Mouse (Mus musculus) intestine, embryonic 16.5 days (tissue): ENCODE measurements around the gene Sh3tc1. TPM values are rescaled to one million over a fixed set of nuclear protein-coding genes. Genes with fewer than 3 reads are reported as not detected.
A peak's percentile ranks its signal among the peaks of the same experiment; 100 is the strongest.

Source experiments
- ATAC-seq: fragments of 200-750 bp; cut with Nextera tagmentation; 2 replicates; pipeline ENCODE4 v1.8.0; 2017; ENCODE audit warnings: moderate TSS enrichment, moderate library complexity
- H3K27ac ChIP-seq: fragments of 300-500 bp; sonication (generic); 2 replicates; pipeline ENCODE4 v1.5.1; 2014; ENCODE audit warnings: mild to moderate bottlenecking, low read length
- H3K27me3 ChIP-seq: fragments of 300-500 bp; sonication (generic); replicated peaks from 2 replicates; pipeline ENCODE4 v1.6.1; 2014; ENCODE audit warnings: low read length, control low read depth, mixed read lengths; ENCODE audit not compliant: control insufficient read depth, insufficient read depth
- H3K36me3 ChIP-seq: fragments of 300-500 bp; sonication (generic); 2 replicates; pipeline ENCODE4 v1.6.1; 2014; ENCODE audit warnings: low read length, control low read depth; ENCODE audit not compliant: control insufficient read depth, insufficient read depth
- H3K4me1 ChIP-seq: fragments of 300-500 bp; sonication (generic); 2 replicates; pipeline ENCODE4 v1.6.1; 2014; ENCODE audit warnings: low read length, control low read depth, mixed read lengths; ENCODE audit not compliant: control insufficient read depth, insufficient read depth
- H3K4me2 ChIP-seq: fragments of 300-500 bp; sonication (generic); 2 replicates; pipeline ENCODE4 v1.6.1; 2014; ENCODE audit warnings: low read depth, low read length, control low read depth
- H3K4me3 ChIP-seq: fragments of 300-500 bp; sonication (generic); 2 replicates; pipeline ENCODE4 v1.5.1; 2014; ENCODE audit warnings: mild to moderate bottlenecking, low read length
- H3K9ac ChIP-seq: fragments of 300-500 bp; sonication (generic); 2 replicates; pipeline ENCODE4 v1.6.1; 2014; ENCODE audit warnings: low read depth, low read length
- H3K9me3 ChIP-seq: fragments of 300-500 bp; sonication (generic); 2 replicates; pipeline ENCODE4 v1.6.1; 2016; ENCODE audit warnings: low read length, control low read depth; ENCODE audit not compliant: control insufficient read depth
- WGBS: fragments of 180-500 bp; shearing (Covaris S2); extraction: QIAGEN DNeasy Blood & Tissue Kit; methylation state at CpG from one replicate; pipeline ENCODE4 v1.1.7; 2014; 5-methylcytosine and 5-hydroxymethylcytosine counted together
- polyA plus RNA-seq: library from polyadenylated mRNA; unstranded; fragments of >200 nt; fragmentation: Nextera tagmentation; extraction: Ambion mirVana; gene quantifications from 2 replicates; pipeline ENCODE4 v1.2.1, GENCODE M21; 2015

Sh3tc1 gene
- polyA plus RNA-seq, 1 experiment from 2014 or later: 18.4 TPM

DNA sequence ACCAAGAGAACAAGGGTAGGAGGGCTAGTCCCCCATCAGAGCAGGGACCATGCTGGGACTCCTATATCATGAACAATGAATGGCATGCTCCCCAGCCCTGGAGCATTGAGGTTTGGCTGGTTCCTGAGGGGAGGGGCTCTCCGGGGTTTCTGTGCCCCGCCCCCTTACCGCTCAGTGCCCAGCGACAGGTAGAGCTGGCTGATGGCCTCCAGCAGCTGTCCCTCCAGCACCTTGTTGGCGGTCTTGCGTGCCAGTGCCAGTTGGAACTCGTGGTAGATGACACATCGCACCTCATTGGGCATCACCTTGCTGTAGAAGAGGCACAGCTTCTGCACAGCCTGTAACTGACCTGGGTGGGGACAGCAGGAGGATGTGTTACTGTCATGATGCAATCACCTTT is 36.6 kb downstream of the Sh3tc1 start:
- H3K4me1 ChIP-seq: no peaks in the 10 kb centered on the region
- no peak overlapping the region for H3K4me3 ChIP-seq
- no peak overlapping the region for H3K27ac ChIP-seq
- no peak overlapping the region for H3K4me2 ChIP-seq
- H3K36me3 ChIP-seq: no peaks in the 10 kb centered on the region
- 76% methylated on average over 8 of the region's 8 CpGs for WGBS
- no peak overlapping the region for H3K9ac ChIP-seq
- H3K27me3 ChIP-seq: no peaks in the 10 kb centered on the region
- H3K9me3 ChIP-seq: no peaks in the 10 kb centered on the region
- no peak for ATAC-seq

- Histone ChIP-seq H3K4me3 (no peak overlapping the region), H3K4me2 (no peak overlapping the region), H3K27ac (no peak overlapping the region), H3K4me1 (no peaks in the 10 kb centered on the region), H3K9me3 (no peaks in the 10 kb centered on the region), H3K9ac (no peak overlapping the region), H3K27me3 (no peaks in the 10 kb centered on the region), H3K36me3 (no peaks in the 10 kb centered on the region)
- WGBS: 69% methylated on average over 4 of the region's 4 CpGs
- ATAC-seq: no peak
Measured at GRCm38 (mm10) chr5:35702582-35703140, 37.1 kb downstream of the Sh3tc1 start.

GRCm38 (mm10) chr5:35701042-35701441 is 38.7 kb downstream of the Sh3tc1 start:
- Histone ChIP-seq H3K4me2 (no peak overlapping the region), H3K27me3 (no peaks in the 10 kb centered on the region), H3K4me1 (no peaks in the 10 kb centered on the region), H3K9me3 (no peaks in the 10 kb centered on the region), H3K9ac (no peak overlapping the region), H3K27ac (no peak overlapping the region), H3K36me3 (no peaks in the 10 kb centered on the region; the same call in none of the 2 replicates), H3K4me3 (no peak overlapping the region)
- 43% methylated on average over 6 of the region's 6 CpGs for WGBS
- ATAC-seq: peak; percentile 43; the same call in 1 of the 2 replicates

- no peaks in the 10 kb centered on the region; the same call in none of the 2 replicates for H3K36me3 ChIP-seq
- H3K4me1 ChIP-seq: peaks cover 10% of the 10 kb centered on the region; the same call in 1 of the 2 replicates
- H3K4me2 ChIP-seq: no peak overlapping the region
- no peaks in the 10 kb centered on the region for H3K27me3 ChIP-seq
- H3K4me3 ChIP-seq: no peak overlapping the region
- H3K9ac ChIP-seq: no peak overlapping the region
- no peaks in the 10 kb centered on the region for H3K9me3 ChIP-seq
- WGBS: 27% methylated on average over 5 of the region's 5 CpGs
- H3K27ac ChIP-seq: no peak overlapping the region
- ATAC-seq: no peak
Measured at GRCm38 (mm10) chr5:35695815-35696214, 44.0 kb downstream of the Sh3tc1 start.

DNA sequence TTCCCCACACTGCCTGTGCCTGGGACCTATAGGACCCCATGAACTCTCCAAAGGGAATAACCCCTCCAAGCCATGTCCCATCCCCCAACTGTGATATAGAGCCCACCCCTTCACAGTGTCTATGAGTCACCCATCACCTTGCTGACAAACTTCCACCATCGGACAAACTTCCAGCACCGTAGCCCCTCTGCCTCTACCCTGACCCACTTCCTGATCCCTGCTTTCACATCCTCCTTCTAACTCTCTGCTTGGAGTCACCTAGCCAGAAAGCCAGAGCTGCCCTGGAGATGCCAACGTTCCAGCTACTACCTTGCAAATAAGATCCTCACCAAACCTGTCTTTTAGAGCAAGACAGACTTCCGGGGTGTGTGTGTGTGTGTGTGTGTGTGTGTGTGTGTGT is 46.1 kb downstream of the Sh3tc1 start:
- H3K4me1 ChIP-seq: peaks cover 12% of the 10 kb centered on the region; the same call in 1 of the 2 replicates
- no peak overlapping the region for H3K9ac ChIP-seq
- WGBS: 68% methylated on average over 4 of the region's 4 CpGs
- no peak overlapping the region for H3K27ac ChIP-seq
- no peak for ATAC-seq
- H3K4me3 ChIP-seq: no peak overlapping the region
- no peaks in the 10 kb centered on the region for H3K27me3 ChIP-seq
- H3K4me2 ChIP-seq: no peak overlapping the region
- no peaks in the 10 kb centered on the region for H3K9me3 ChIP-seq
- no peaks in the 10 kb centered on the region; the same call in none of the 2 replicates for H3K36me3 ChIP-seq

- Histone ChIP-seq H3K36me3 (no peaks in the 10 kb centered on the region), H3K27ac (peak overlapping the region; percentile 28; the same call in 1 of the 2 replicates), H3K9me3 (no peaks in the 10 kb centered on the region), H3K4me3 (no peak overlapping the region), H3K9ac (no peak overlapping the region), H3K4me2 (no peak overlapping the region), H3K4me1 (peaks cover 21% of the 10 kb centered on the region), H3K27me3 (no peaks in the 10 kb centered on the region)
- WGBS: 31% methylated on average over 11 of the region's 11 CpGs
- peak; percentile 38; the same call in 1 of the 2 replicates for ATAC-seq
Measured at GRCm38 (mm10) chr5:35691246-35691645, 48.5 kb downstream of the Sh3tc1 start.

DNA sequence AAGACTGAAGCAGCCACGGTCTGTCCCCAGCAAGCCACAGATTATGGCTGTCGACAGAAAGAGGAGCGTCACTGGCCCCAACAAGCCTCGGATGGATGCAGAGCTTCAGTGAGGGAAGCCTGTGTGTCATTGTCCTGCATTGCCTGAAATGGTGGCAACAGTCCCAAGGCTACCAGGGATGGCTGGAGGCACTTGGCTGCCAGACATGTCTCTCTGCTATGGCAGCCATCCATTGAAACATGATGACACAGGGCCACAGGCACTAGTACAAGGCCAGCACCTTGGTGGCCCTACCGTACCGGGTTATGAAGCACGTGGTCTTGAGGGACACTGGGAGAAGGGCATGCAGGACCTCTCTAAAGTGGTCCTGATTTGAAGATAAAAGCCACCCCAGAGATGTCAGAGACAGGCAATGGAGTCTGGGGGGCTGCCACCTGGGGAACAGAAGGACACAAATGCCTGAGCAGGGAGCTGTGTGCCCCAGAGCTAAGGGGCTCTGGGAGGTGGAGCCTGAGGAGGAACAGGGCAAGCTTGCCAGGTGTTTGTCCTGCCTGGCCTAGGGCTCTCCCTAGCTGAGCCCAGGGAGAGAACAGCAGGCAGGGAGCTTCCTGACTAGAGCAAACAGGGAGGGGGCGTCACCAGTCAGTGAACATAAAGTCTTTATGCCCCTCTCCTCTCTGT is 49.2 kb downstream of the Sh3tc1 start:
- Histone ChIP-seq H3K36me3 (no peaks in the 10 kb centered on the region), H3K27ac (no peak overlapping the region), H3K9me3 (no peaks in the 10 kb centered on the region), H3K9ac (no peak overlapping the region), H3K4me3 (no peak overlapping the region), H3K27me3 (no peaks in the 10 kb centered on the region), H3K4me2 (no peak overlapping the region), H3K4me1 (peaks cover 21% of the 10 kb centered on the region)
- WGBS: 80% methylated on average over 8 of the region's 8 CpGs
- ATAC-seq: no peak

DNA sequence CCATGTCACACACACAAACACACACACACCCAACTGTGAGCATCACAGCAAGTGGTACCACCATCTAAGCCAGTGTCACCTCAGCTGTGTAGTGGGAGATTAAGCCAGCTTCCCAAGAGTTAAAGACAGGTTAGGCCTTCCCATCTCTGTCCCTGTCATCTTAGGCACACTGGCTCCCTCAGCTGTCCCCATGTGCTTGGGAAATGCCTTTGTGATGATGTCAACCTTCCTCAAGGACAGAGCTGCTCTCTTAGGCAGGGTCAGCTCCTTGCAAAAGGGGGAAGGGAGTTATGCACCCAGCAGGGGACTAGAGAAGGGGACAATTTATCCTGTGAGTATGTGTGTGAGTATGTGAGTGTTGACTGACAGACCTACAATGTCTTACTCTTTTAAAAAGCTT is 50.4 kb downstream of the Sh3tc1 start:
- Histone ChIP-seq H3K27me3 (no peaks in the 10 kb centered on the region), H3K4me2 (no peak overlapping the region), H3K36me3 (no peaks in the 10 kb centered on the region), H3K4me3 (no peak overlapping the region), H3K9me3 (no peaks in the 10 kb centered on the region), H3K4me1 (peaks cover 25% of the 10 kb centered on the region), H3K27ac (no peak overlapping the region), H3K9ac (no peak overlapping the region)
- no peak for ATAC-seq

DNA sequence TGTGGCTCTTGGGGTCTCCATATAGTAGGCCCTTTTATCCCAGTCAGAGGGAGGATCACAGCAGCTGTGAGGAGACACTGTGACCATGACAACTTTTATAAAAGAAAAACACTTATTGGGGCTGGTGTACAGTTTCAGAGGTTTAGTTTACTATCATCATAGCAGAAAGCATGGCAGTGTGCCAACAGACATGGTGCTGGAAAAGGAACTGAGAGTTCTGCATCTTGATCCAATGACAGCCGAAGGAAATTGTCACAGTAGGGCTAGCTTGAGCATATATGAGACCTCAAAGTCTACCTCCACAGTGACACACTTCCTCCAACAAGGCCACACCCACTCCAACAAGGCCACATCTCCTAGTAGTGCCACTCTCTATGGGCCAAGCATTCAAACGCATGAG is 50.9 kb downstream of the Sh3tc1 start:
- no peak for ATAC-seq
- no peak overlapping the region for H3K4me2 ChIP-seq
- WGBS: 78% methylated on average over 2 of the region's 2 CpGs
- no peak overlapping the region for H3K9ac ChIP-seq
- H3K4me3 ChIP-seq: no peak overlapping the region
- no peaks in the 10 kb centered on the region for H3K27me3 ChIP-seq
- no peak overlapping the region for H3K27ac ChIP-seq
- H3K4me1 ChIP-seq: peaks cover 25% of the 10 kb centered on the region
- no peaks in the 10 kb centered on the region for H3K9me3 ChIP-seq
- H3K36me3 ChIP-seq: no peaks in the 10 kb centered on the region
